Mouse (Mus musculus): Measurements from ENCODE around the gene L3mbtl3. TPM values are rescaled to one million over a fixed set of nuclear protein-coding genes. Genes with fewer than 3 reads are reported as not detected.

The L3mbtl3 gene
- total RNA-seq, 2 experiments from 2014 or later, result 11.4 to 11.8 TPM

DNA sequence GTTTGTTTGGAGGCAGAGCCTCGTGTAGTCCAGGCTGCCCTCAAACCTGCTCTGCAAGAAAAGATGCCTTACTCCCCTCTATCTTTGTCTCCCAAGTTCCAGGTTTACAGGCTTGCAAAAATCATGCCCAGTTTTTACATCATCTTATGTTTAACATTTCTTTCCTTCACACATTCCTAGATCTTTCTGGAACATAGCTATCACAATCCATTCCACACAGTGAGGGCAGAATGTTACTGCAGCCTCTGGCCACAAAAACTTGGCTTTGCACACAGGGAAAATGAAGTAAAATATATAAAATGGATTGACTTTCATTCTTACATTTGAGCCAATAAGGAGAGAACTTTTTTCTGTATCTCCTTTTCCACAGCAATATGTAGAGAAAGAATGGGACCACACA is 136.7 kb downstream of the L3mbtl3 start:
- DNase-seq, result no peak

GRCm38 (mm10) chr10:26238559-26238958 is 137.2 kb downstream of the L3mbtl3 start:
- no peak for DNase-seq

- no peak for DNase-seq
Observed at GRCm38 (mm10) chr10:26232071-26232653, 143.6 kb downstream of the L3mbtl3 start.

DNA sequence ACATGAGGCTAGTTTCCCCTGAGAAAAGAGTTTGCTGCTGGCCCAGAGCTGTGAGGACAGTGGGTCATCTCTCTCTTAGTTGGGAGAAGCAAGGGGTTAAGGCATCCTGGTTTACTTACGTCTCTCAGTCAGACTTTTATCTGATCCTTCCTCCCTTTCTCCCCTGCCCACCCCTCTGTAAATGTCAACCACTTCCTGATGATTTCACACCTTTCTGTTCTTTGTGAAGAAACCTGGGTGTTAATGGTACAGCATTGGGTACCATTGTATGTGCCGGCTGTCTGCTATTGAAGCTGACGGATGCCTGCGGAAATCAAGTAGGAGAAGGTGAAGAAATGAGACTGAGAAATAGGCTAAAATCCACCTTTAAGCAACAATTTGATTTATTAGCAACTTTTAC is 146.3 kb downstream of the L3mbtl3 start, which contains the start of gene Samd3:
Samd3 (plus strand) TSS at position 220 of the 400 bp plus-strand sequence.
- no peak for DNase-seq

- DNase-seq, result no peak
Observed at GRCm38 (mm10) chr10:26228187-26228586, 147.6 kb downstream of the L3mbtl3 start.

DNA sequence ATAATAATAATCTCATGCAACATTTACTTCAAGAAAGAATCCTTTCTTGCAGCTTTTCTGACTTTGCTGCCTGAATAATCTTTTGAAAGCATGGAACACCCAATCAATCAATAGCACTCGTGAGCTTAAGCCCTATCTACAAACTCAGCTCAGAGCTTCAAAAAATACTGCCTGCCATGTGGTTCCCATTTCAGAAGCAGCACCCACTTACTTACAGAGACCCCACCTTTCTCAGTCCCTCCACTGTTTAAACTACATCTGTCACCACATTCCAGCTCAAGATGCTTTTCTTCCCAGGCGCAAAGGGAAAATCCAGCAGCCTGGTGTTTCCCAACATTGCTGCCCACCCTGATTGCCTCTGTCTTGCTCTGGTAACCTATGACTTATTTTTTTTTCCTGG is 149.0 kb downstream of the L3mbtl3 start:
- DNase-seq, result no peak

DNA sequence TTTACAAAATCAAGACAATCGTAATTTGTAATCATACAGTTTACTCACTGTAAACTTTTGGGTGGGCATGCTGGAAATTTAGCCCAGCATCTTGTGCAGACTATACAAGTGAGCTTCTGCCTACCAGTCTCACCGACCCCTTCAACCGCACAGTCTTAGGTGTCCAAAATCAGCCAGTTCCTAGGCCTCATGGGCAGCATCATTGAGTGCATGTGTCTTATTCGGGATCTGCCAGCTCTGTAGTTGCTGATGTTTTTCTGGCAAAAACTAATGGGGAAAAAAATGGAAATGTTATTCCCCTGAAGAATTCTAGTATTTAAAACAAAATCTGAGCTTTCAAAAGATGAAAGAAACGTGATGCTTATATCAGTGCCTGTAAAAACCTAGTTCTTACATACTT is 149.5 kb downstream of the L3mbtl3 start:
- DNase-seq, result no peak

Small RNA genes lying within 50 kb of the gene (microRNA-seq; reads per million reads assigned to microRNA genes)
- gene Gm27754, result 0 reads per million in 2 experiments

Other genes with a start within 250 kb of the L3mbtl3 start
- not detected for gene Samd3, start 146.3 kb downstream of the L3mbtl3 start, total RNA-seq (2021)

Measured in heart, postnatal 4 days (tissue).